Mouse (Mus musculus) lung, adult 18-20 months (tissue): Measurements from ENCODE around the gene Taf3.

Experiments used
- DNase-seq, 2 experiments: peaks; one replicate each; pipeline ENCODE4 v3.0.0; 2022; ENCODE audit warnings: mixed read lengths in 2 of 2

Gene Taf3

GRCm38 (mm10) chr2:10010263-10010909 is 38.0 kb downstream of the Taf3 start:
- peak in 1 of 2 experiments; percentile 23 for DNase-seq

GRCm38 (mm10) chr2:10009671-10010254 is 38.6 kb downstream of the Taf3 start:
- DNase-seq, result no peak

DNA sequence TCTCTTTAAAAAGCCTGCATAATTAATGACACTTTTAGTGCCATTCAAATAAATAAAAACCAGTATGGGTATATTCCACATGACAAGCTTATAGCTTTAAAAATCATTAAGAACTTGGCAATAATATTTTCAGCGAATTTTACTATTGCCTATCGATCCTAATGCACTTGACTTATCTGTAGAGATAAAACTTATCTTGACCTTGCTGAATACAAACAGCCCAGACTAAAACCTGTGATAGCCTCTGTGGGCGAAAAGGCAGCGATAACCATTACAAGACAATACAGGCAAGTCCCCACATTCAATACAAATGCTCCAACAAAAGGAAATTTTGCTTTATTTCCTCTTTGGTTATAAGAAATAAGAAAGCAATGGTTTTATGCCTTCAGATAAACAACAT is 39.8 kb downstream of the Taf3 start:
- DNase-seq, result no peak

DNA sequence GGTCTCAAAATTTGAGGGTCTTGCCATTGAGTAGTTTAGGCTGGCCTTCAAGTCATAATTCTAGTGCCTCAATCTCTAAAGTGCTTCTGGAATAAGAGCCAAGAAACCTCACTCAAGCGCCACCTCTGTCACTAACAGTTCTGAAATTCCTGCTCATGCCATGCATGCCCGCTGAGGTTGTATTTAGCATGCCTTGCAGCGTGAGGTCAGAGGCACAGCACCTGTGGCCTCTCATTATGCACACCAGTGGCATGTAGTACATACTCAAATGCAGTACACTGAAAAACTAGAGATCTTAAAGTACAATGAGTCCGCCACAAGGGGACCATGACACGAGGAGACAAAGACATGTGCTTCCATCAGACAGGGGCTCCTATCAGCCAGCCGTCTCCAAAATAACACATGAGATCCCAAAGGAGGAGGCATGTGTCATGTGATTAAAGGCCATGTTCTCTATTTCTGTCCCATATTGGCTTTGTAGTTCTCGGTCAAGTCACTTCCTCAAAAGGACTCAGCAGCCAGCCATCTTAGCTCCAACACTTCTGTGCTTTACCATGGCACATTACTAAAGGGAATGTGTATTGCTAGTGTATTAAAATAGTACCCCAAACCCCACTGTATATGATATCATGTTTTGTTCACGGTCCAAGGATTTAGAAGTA is 43.3 kb downstream of the Taf3 start:
- peak; percentile 7 to 12 for DNase-seq

GRCm38 (mm10) chr2:10003358-10003757 is 45.0 kb downstream of the Taf3 start:
- peak in 1 of 2 experiments; percentile 15 for DNase-seq

DNA sequence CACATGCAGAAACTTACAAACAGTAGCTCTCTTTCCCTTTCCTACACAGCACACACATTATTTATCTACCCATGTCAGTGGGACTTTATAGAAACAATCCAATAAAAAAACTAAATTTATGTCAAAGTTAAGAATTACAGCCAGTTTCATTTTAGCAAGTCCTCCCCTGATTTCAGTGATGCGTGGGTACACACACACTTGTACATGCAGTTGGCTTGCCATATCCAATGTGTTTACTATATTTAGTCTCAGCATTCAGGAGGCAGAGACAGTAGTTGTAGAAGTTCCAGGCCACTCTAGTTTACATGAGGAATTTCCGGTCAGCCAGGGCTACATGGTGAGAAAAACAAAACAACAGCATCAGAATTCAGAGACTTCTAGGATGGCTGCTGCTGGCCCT is 46.8 kb downstream of the Taf3 start:
- DNase-seq, result no peak

- no peak for DNase-seq
Measured at GRCm38 (mm10) chr2:9997535-9997934, 50.9 kb downstream of the Taf3 start.

- no peak for DNase-seq
Measured at GRCm38 (mm10) chr2:9996111-9996510, 52.3 kb downstream of the Taf3 start.

- no peak for DNase-seq
Measured at GRCm38 (mm10) chr2:9990690-9991229, 57.6 kb downstream of the Taf3 start.

GRCm38 (mm10) chr2:9989649-9990547 is 58.5 kb downstream of the Taf3 start:
- DNase-seq, result no peak

DNA sequence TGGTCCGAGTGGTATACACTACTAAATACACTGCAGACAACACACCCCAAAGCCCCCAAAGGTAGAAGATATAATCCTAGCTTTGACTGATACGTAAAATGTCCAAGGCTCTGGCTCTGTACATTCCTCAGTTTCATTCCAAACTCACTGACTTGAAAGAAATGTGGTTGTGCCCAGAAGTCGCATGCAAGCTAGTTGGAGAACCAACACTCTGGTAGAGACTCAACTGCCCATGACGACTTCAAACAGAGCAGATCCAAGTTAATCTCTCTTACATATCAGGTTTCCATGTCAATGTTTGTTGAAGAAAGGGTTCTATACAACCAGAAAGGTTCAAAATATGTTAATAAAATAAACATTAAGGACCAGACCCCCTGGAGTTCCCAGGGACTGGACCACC is 60.1 kb downstream of the Taf3 start:
- DNase-seq, result no peak

DNA sequence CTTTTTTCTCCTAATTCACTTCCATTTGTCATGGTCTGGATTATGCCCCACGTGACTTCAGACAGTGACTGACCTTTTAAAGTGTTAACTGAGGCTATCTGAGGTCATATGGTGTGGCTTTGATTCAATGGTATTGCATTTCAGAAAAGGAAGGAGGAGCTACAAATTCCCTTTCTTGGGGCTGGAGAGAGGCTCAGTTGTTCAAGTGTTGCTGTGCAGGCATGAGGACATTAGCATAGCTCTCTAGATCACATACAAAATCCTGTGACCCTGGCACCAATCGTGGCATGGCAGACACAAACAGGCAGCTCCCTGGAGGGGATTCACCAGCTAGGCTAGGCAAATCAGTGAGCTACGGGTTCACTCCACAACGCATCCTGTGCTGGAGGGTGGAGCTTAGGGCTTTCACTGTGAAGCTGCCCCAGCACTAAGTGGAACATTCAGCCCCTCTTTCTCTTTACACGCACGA is 62.4 kb downstream of the Taf3 start:
- no peak for DNase-seq

DNA sequence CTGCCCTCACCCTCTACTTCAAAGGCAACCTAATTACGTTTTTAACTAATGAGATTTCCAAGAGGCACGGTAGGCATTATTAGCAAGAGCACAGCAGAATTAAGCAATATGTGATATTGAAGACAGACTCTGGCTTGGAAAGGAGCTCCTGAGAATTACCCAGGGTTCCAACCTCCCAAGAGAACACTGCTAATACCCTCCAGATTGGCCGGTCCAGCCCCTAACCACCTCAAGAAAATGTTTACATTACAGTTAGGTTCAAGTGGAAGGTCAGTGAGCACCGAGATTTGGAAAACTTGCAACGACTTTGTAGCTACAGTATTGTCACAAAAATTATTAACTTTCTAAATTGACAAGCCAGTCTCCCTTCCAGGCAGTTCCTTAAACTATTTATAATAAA is 66.0 kb downstream of the Taf3 start:
- DNase-seq, result no peak

- peak in 1 of 2 experiments; percentile 29 for DNase-seq
Measured at GRCm38 (mm10) chr2:9971927-9972326, 76.5 kb downstream of the Taf3 start.

- peak in 1 of 2 experiments; percentile 40 for DNase-seq
Measured at GRCm38 (mm10) chr2:9970579-9970978, 77.8 kb downstream of the Taf3 start.

GRCm38 (mm10) chr2:9970178-9970577 is 78.2 kb downstream of the Taf3 start:
- no peak for DNase-seq

GRCm38 (mm10) chr2:9969734-9970133 is 78.7 kb downstream of the Taf3 start:
- DNase-seq, result peak in 1 of 2 experiments; percentile 18

- DNase-seq, result no peak
Measured at GRCm38 (mm10) chr2:9966634-9967033, 81.8 kb downstream of the Taf3 start.

GRCm38 (mm10) chr2:9965608-9966007 is 82.8 kb downstream of the Taf3 start:
- no peak for DNase-seq

DNA sequence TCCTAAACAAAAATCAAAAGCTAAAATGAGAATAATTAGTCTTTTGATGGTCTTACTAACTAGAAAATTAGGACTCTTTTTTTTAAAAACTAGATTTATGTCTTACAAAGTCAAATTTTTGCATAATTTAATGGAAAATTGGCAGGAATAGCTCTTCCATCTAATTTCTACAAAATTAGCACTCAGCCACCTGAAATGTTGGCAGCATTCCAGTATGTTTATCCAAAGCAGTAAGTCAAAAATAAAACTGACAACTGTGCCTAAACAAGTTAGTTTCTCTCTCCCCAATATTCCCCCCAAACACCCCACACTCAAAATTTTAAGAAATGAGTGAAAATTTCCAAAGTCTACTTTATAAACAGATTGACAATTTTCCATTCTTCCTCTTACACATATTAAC is 85.5 kb downstream of the Taf3 start:
- DNase-seq, result no peak

- DNase-seq, result no peak
Measured at GRCm38 (mm10) chr2:9961708-9962107, 86.7 kb downstream of the Taf3 start.

- DNase-seq, result no peak
Measured at GRCm38 (mm10) chr2:9958011-9958410, 90.4 kb downstream of the Taf3 start.

DNA sequence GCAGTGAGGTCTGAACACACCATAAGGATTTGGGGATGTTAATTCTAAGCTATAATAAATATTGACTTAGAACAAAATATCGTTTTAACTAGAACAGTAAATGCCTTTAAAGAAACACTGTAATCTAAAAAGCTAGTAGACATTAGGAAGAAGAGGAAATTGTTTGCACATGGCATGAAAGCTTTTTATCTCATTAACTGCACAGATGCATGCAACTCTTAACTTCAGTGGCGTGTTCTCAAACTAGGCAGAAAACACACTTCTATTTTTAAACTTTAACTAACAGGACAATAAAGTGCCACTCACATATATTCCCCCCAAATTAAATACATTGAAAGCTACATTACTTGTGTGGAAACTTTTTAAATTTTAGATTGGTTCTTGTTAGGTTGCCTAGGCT is 91.8 kb downstream of the Taf3 start:
- no peak for DNase-seq
